Mouse (Mus musculus): ENCODE results near the gene Pbx2. TPM values are rescaled to one million over a fixed set of nuclear protein-coding genes. Genes with fewer than 3 reads are reported as not detected.
A peak's percentile ranks its signal among the peaks of the same experiment; 100 is the strongest.

Pbx2 gene
- polyA plus RNA-seq, 1 experiment from 2014 or later, result 7.0 TPM

GRCm38 (mm10) chr17:34604061-34604508 is 13.0 kb downstream of the Pbx2 start, which contains the start of gene Agpat1:
Gene Agpat1 (plus strand): TSS chr17:34604262.
- peaks cover 54% of the 10 kb centered on the region for H3K4me1 ChIP-seq
- WGBS, result under 1% methylated on average over 35 of the region's 35 CpGs
- peak within 1 kb of the TSS; percentile 97 for H3K9ac ChIP-seq
- H3K27ac ChIP-seq (replicated peaks), result peak within 1 kb of the TSS; percentile 94
- H3K9me3 ChIP-seq, result no peaks in the 10 kb centered on the region
- H3K4me2 ChIP-seq, result peak within 1 kb of the TSS; percentile 97
- H3K36me3 ChIP-seq, result peaks cover 30% of the 10 kb centered on the region
- ATAC-seq (ENCODE audit: extremely low read depth, insufficient number of reproducible peaks, low FRiP score, low TSS enrichment), result peak; percentile 85
- H3K4me3 ChIP-seq, result peak within 1 kb of the TSS; percentile 88
- H3K27me3 ChIP-seq (replicated peaks), result no peaks in the 10 kb centered on the region

- no peaks in the 10 kb centered on the region for H3K9me3 ChIP-seq
- no peaks in the 10 kb centered on the region for H3K27me3 ChIP-seq (replicated peaks)
- ATAC-seq (ENCODE audit: extremely low read depth, insufficient number of reproducible peaks, low FRiP score, low TSS enrichment), result no peak
- H3K9ac ChIP-seq, result peak overlapping the region; percentile 97
- peak overlapping the region; percentile 97 for H3K4me2 ChIP-seq
- H3K36me3 ChIP-seq, result peaks cover 29% of the 10 kb centered on the region
- WGBS, result 20% methylated on average over 24 of the region's 24 CpGs
- peaks cover 49% of the 10 kb centered on the region for H3K4me1 ChIP-seq
- peak overlapping the region; percentile 88 for H3K4me3 ChIP-seq
- peak overlapping the region; percentile 94 for H3K27ac ChIP-seq (replicated peaks)
These were observed 13.6 kb downstream of the Pbx2 start for GRCm38 (mm10) chr17:34604511-34605237.

GRCm38 (mm10) chr17:34605609-34606008 is 14.5 kb downstream of the Pbx2 start:
- Histone ChIP-seq H3K9me3 (no peaks in the 10 kb centered on the region), H3K4me3 (peak overlapping the region; percentile 88), H3K36me3 (peaks cover 25% of the 10 kb centered on the region), H3K9ac (peak overlapping the region; percentile 97), H3K27me3 (replicated peaks) (no peaks in the 10 kb centered on the region), H3K4me2 (peak overlapping the region; percentile 97), H3K27ac (replicated peaks) (peak overlapping the region; percentile 94), H3K4me1 (peaks cover 49% of the 10 kb centered on the region)
- ATAC-seq (ENCODE audit: extremely low read depth, insufficient number of reproducible peaks, low FRiP score, low TSS enrichment), result peak; percentile 35; the same call in 1 of the 2 replicates
- under 1% methylated on average over 25 of the region's 30 CpGs for WGBS

- peak overlapping the region; percentile 97 for H3K9ac ChIP-seq
- H3K4me3 ChIP-seq, result peak overlapping the region; percentile 88
- H3K27me3 ChIP-seq (replicated peaks), result no peaks in the 10 kb centered on the region
- H3K4me1 ChIP-seq, result peaks cover 49% of the 10 kb centered on the region
- no peak for ATAC-seq (ENCODE audit: extremely low read depth, insufficient number of reproducible peaks, low FRiP score, low TSS enrichment)
- whole genome bisulfite sequencing, result 14% methylated on average over 32 of the region's 32 CpGs
- H3K36me3 ChIP-seq, result peaks cover 25% of the 10 kb centered on the region
- H3K9me3 ChIP-seq, result no peaks in the 10 kb centered on the region
- H3K27ac ChIP-seq (replicated peaks), result peak overlapping the region; percentile 84
- H3K4me2 ChIP-seq, result peak overlapping the region; percentile 97
These were observed 15.3 kb downstream of the Pbx2 start for GRCm38 (mm10) chr17:34606186-34607039.

- peaks cover 33% of the 10 kb centered on the region for H3K36me3 ChIP-seq
- no peaks in the 10 kb centered on the region for H3K9me3 ChIP-seq
- H3K4me1 ChIP-seq, result peaks cover 37% of the 10 kb centered on the region
- ATAC-seq (ENCODE audit: extremely low read depth, insufficient number of reproducible peaks, low FRiP score, low TSS enrichment), result no peak
- H3K27ac ChIP-seq (replicated peaks), result no peak overlapping the region
- H3K4me2 ChIP-seq, result no peak overlapping the region
- no peaks in the 10 kb centered on the region for H3K27me3 ChIP-seq (replicated peaks)
- WGBS, result 73% methylated on average over 7 of the region's 7 CpGs
- H3K9ac ChIP-seq, result peak overlapping the region; percentile 24; the same call in 1 of the 2 replicates
- no peak overlapping the region for H3K4me3 ChIP-seq
These were observed 16.9 kb downstream of the Pbx2 start for GRCm38 (mm10) chr17:34607997-34608396.

- peaks cover 27% of the 10 kb centered on the region for H3K4me1 ChIP-seq
- H3K4me2 ChIP-seq, result no peak overlapping the region
- H3K27ac ChIP-seq (replicated peaks), result no peak overlapping the region
- H3K27me3 ChIP-seq (replicated peaks), result no peaks in the 10 kb centered on the region
- no peaks in the 10 kb centered on the region for H3K9me3 ChIP-seq
- WGBS, result 93% methylated on average over 8 of the region's 8 CpGs
- no peak overlapping the region for H3K4me3 ChIP-seq
- no peak for ATAC-seq (ENCODE audit: extremely low read depth, insufficient number of reproducible peaks, low FRiP score, low TSS enrichment)
- H3K36me3 ChIP-seq, result peaks cover 64% of the 10 kb centered on the region
- no peak overlapping the region for H3K9ac ChIP-seq
These were observed 20.0 kb downstream of the Pbx2 start for GRCm38 (mm10) chr17:34611050-34611449.

GRCm38 (mm10) chr17:34613054-34613645 is 22.1 kb downstream of the Pbx2 start:
- no peak overlapping the region for H3K4me3 ChIP-seq
- H3K27ac ChIP-seq (replicated peaks), result no peak overlapping the region
- H3K36me3 ChIP-seq, result peaks cover 72% of the 10 kb centered on the region
- no peak overlapping the region for H3K9ac ChIP-seq
- no peaks in the 10 kb centered on the region for H3K27me3 ChIP-seq (replicated peaks)
- 76% methylated on average over 11 of the region's 11 CpGs for WGBS
- peaks cover 10% of the 10 kb centered on the region for H3K4me1 ChIP-seq
- H3K9me3 ChIP-seq, result no peaks in the 10 kb centered on the region
- no peak for ATAC-seq (ENCODE audit: extremely low read depth, insufficient number of reproducible peaks, low FRiP score, low TSS enrichment)
- H3K4me2 ChIP-seq, result no peak overlapping the region

GRCm38 (mm10) chr17:34613830-34614229 is 22.8 kb downstream of the Pbx2 start:
- WGBS, result 87% methylated on average over 10 of the region's 10 CpGs
- no peak overlapping the region for H3K27ac ChIP-seq (replicated peaks)
- no peak overlapping the region for H3K4me2 ChIP-seq
- H3K36me3 ChIP-seq, result peaks cover 76% of the 10 kb centered on the region
- no peak for ATAC-seq (ENCODE audit: extremely low read depth, insufficient number of reproducible peaks, low FRiP score, low TSS enrichment)
- H3K27me3 ChIP-seq (replicated peaks), result no peaks in the 10 kb centered on the region
- no peak overlapping the region for H3K9ac ChIP-seq
- H3K9me3 ChIP-seq, result no peaks in the 10 kb centered on the region
- no peak overlapping the region for H3K4me3 ChIP-seq
- peaks cover 4% of the 10 kb centered on the region for H3K4me1 ChIP-seq

GRCm38 (mm10) chr17:34615871-34616270 is 24.8 kb downstream of the Pbx2 start, which contains the start of gene Egfl8:
Gene Egfl8 (minus strand): TSS chr17:34615971.
- no peaks in the 10 kb centered on the region for H3K4me1 ChIP-seq
- H3K9ac ChIP-seq, result no peak within 1 kb of the TSS
- WGBS, result 76% methylated on average over 6 of the region's 6 CpGs

GRCm38 (mm10) chr17:34618999-34619398 is 27.9 kb downstream of the Pbx2 start:
- WGBS, result 21% methylated on average over 6 of the region's 6 CpGs
- no peak overlapping the region for H3K27ac ChIP-seq (replicated peaks)
- H3K4me3 ChIP-seq, result no peak overlapping the region
- ATAC-seq (ENCODE audit: extremely low read depth, insufficient number of reproducible peaks, low FRiP score, low TSS enrichment), result no peak
- H3K9me3 ChIP-seq, result no peaks in the 10 kb centered on the region
- H3K27me3 ChIP-seq (replicated peaks), result no peaks in the 10 kb centered on the region
- H3K4me1 ChIP-seq, result no peaks in the 10 kb centered on the region
- H3K4me2 ChIP-seq, result no peak overlapping the region
- peaks cover 89% of the 10 kb centered on the region for H3K36me3 ChIP-seq
- no peak overlapping the region for H3K9ac ChIP-seq

More at GRCm38 (mm10) chr17:34615871-34616270, 24.8 kb downstream of the Pbx2 start, which contains the start of gene Egfl8:
- Histone ChIP-seq H3K9me3 (no peaks in the 10 kb centered on the region), H3K27me3 (replicated peaks) (no peaks in the 10 kb centered on the region), H3K36me3 (peaks cover 89% of the 10 kb centered on the region), H3K27ac (replicated peaks) (0 out of 2 replicates have a peak within 1 kb of the TSS, but pooled peaks have one; percentile 20), H3K4me2 (no peak within 1 kb of the TSS), H3K4me3 (no peak within 1 kb of the TSS)
- no peak for ATAC-seq (ENCODE audit: extremely low read depth, insufficient number of reproducible peaks, low FRiP score, low TSS enrichment)

GRCm38 (mm10) chr17:34621006-34621405 is 29.9 kb downstream of the Pbx2 start:
- Histone ChIP-seq H3K9me3 (no peaks in the 10 kb centered on the region), H3K9ac (no peak overlapping the region), H3K4me2 (no peak overlapping the region), H3K27me3 (replicated peaks) (no peaks in the 10 kb centered on the region), H3K27ac (replicated peaks) (no peak overlapping the region), H3K4me1 (peaks cover 5% of the 10 kb centered on the region), H3K36me3 (peaks cover 85% of the 10 kb centered on the region), H3K4me3 (no peak overlapping the region)
- no peak for ATAC-seq (ENCODE audit: extremely low read depth, insufficient number of reproducible peaks, low FRiP score, low TSS enrichment)
- WGBS, result 91% methylated on average over 8 of the region's 8 CpGs

Data from heart, embryonic 13.5 days (tissue).